Mouse (Mus musculus): Measurements from ENCODE around the gene Nat8.

- TF ChIP-seq EP300 (IDR thresholded peaks at IDR 0.05; ENCODE audit: low read depth) (no peak), CTCF (IDR thresholded peaks at IDR 0.05; ENCODE audit: low read depth) (no peak)
Measured at GRCm38 (mm10) chr6:85823382-85824090, 8.3 kb downstream of the Nat8 start.
